Mouse (Mus musculus) liver, embryonic 16.5 days (tissue): ENCODE measurements around the gene Gm11096. TPM values are rescaled to one million over a fixed set of nuclear protein-coding genes. Genes with fewer than 3 reads are reported as not detected.

Experiments used
- ATAC-seq: fragments of 200-750 bp; cut with Nextera tagmentation; 2 replicates; pipeline ENCODE4 v1.8.0; 2017; ENCODE audit warnings: low read depth, mild to moderate bottlenecking, moderate number of reproducible peaks, moderate library complexity
- H3K27ac ChIP-seq: fragments of 300-500 bp; sonication (generic); 2 replicates; pipeline ENCODE4 v1.5.1; 2014; ENCODE audit warnings: mild to moderate bottlenecking, low read length
- H3K27me3 ChIP-seq: fragments of 300-500 bp; sonication (generic); 2 replicates; pipeline ENCODE4 v1.6.1; 2014; ENCODE audit warnings: low read depth, low read length, mixed read lengths; ENCODE audit not compliant: control insufficient read depth, insufficient read depth
- H3K36me3 ChIP-seq: fragments of 300-500 bp; sonication (generic); 2 replicates; pipeline ENCODE4 v1.6.1; 2014; ENCODE audit warnings: mild to moderate bottlenecking; ENCODE audit not compliant: control insufficient read depth, insufficient read depth
- H3K4me1 ChIP-seq: fragments of 300-500 bp; sonication (generic); 2 replicates; pipeline ENCODE4 v1.6.1; 2014; ENCODE audit warnings: low read depth, low read length, mixed read lengths; ENCODE audit not compliant: control insufficient read depth
- H3K4me2 ChIP-seq: fragments of 300-500 bp; sonication (generic); 2 replicates; pipeline ENCODE4 v1.6.1; 2014; ENCODE audit warnings: low read depth, low read length, mixed read lengths
- H3K4me3 ChIP-seq: fragments of 300-500 bp; sonication (generic); 2 replicates; pipeline ENCODE4 v1.5.1; 2014; ENCODE audit warnings: low read depth, mild to moderate bottlenecking, low read length
- H3K9ac ChIP-seq: fragments of 300-500 bp; sonication (generic); 2 replicates; pipeline ENCODE4 v1.6.1; 2014; ENCODE audit warnings: low read depth, low read length
- H3K9me3 ChIP-seq: fragments of 300-500 bp; sonication (generic); replicated peaks from 2 replicates; pipeline ENCODE4 v1.6.1; 2016; ENCODE audit warnings: low read length; ENCODE audit not compliant: control insufficient read depth
- WGBS: fragments of 180-500 bp; shearing (Covaris S2); extraction: QIAGEN DNeasy Blood & Tissue Kit; methylation state at CpG from one replicate; pipeline ENCODE4 v1.1.7; 2014; ENCODE audit not compliant: insufficient replicate concordance; 5-methylcytosine and 5-hydroxymethylcytosine counted together
- polyA plus RNA-seq: library from polyadenylated mRNA; unstranded; fragments of >200 nt; fragmentation: Nextera tagmentation; extraction: Ambion mirVana; gene quantifications from 2 replicates; pipeline ENCODE4 v1.2.1, GENCODE M21; 2015

The Gm11096 gene
- polyA plus RNA-seq: not detected in 2 replicates

- Histone ChIP-seq H3K4me3 (no peak within 1 kb of the TSS), H3K27me3 (no peaks in the 10 kb centered on the region), H3K36me3 (no peaks in the 10 kb centered on the region), H3K9ac (no peak within 1 kb of the TSS), H3K4me1 (no peaks in the 10 kb centered on the region), H3K4me2 (no peak within 1 kb of the TSS), H3K27ac (no peak within 1 kb of the TSS), H3K9me3 (no peaks in the 10 kb centered on the region)
- no peak for ATAC-seq
These were observed at the start of gene Gm11096 for GRCm38 (mm10) chr17:81441463-81441862. Gene Gm11096, plus strand, starts transcription at chr17:81441763.

- Histone ChIP-seq H3K4me2 (no peak overlapping the region), H3K9me3 (no peaks in the 10 kb centered on the region), H3K9ac (no peak overlapping the region), H3K4me3 (no peak overlapping the region), H3K4me1 (no peaks in the 10 kb centered on the region), H3K27me3 (no peaks in the 10 kb centered on the region), H3K27ac (no peak overlapping the region), H3K36me3 (no peaks in the 10 kb centered on the region)
- WGBS: 46% methylated on average over 4 of the region's 4 CpGs
- no peak for ATAC-seq
These were observed 48.5 kb upstream of the Gm11096 start for GRCm38 (mm10) chr17:81393040-81393439.

GRCm38 (mm10) chr17:81394124-81394523 is 47.4 kb upstream of the Gm11096 start:
- Histone ChIP-seq H3K4me2 (no peak overlapping the region), H3K9ac (no peak overlapping the region), H3K4me3 (no peak overlapping the region), H3K27ac (no peak overlapping the region), H3K9me3 (no peaks in the 10 kb centered on the region), H3K36me3 (no peaks in the 10 kb centered on the region), H3K27me3 (no peaks in the 10 kb centered on the region), H3K4me1 (no peaks in the 10 kb centered on the region)
- no peak for ATAC-seq
- WGBS: 54% methylated on average over 2 of the region's 2 CpGs

GRCm38 (mm10) chr17:81397434-81397833 is 44.1 kb upstream of the Gm11096 start:
- H3K4me2 ChIP-seq: no peak overlapping the region
- no peaks in the 10 kb centered on the region for H3K27me3 ChIP-seq
- no peaks in the 10 kb centered on the region for H3K9me3 ChIP-seq
- H3K36me3 ChIP-seq: no peaks in the 10 kb centered on the region
- H3K4me1 ChIP-seq: no peaks in the 10 kb centered on the region
- no peak overlapping the region for H3K4me3 ChIP-seq
- no peak overlapping the region for H3K9ac ChIP-seq
- H3K27ac ChIP-seq: no peak overlapping the region
- ATAC-seq: no peak
- WGBS: 57% methylated on average over 1 of the region's 1 CpGs

GRCm38 (mm10) chr17:81400377-81400776 is 41.2 kb upstream of the Gm11096 start:
- no peaks in the 10 kb centered on the region for H3K9me3 ChIP-seq
- H3K4me2 ChIP-seq: no peak overlapping the region
- no peak overlapping the region for H3K9ac ChIP-seq
- 55% methylated on average over 5 of the region's 5 CpGs for whole genome bisulfite sequencing
- H3K4me1 ChIP-seq: no peaks in the 10 kb centered on the region
- no peak overlapping the region for H3K4me3 ChIP-seq
- no peaks in the 10 kb centered on the region for H3K36me3 ChIP-seq
- H3K27ac ChIP-seq: no peak overlapping the region
- H3K27me3 ChIP-seq: no peaks in the 10 kb centered on the region
- ATAC-seq: no peak

- no peak overlapping the region for H3K4me3 ChIP-seq
- no peak overlapping the region for H3K27ac ChIP-seq
- no peak overlapping the region for H3K9ac ChIP-seq
- no peaks in the 10 kb centered on the region for H3K36me3 ChIP-seq
- no peaks in the 10 kb centered on the region for H3K4me1 ChIP-seq
- ATAC-seq: no peak
- H3K9me3 ChIP-seq: no peaks in the 10 kb centered on the region
- no peaks in the 10 kb centered on the region for H3K27me3 ChIP-seq
- no peak overlapping the region for H3K4me2 ChIP-seq
- 56% methylated on average over 2 of the region's 2 CpGs for WGBS
These were observed 38.9 kb upstream of the Gm11096 start for GRCm38 (mm10) chr17:81402636-81403035.

- no peak overlapping the region for H3K27ac ChIP-seq
- ATAC-seq: no peak
- no peak overlapping the region for H3K4me3 ChIP-seq
- H3K36me3 ChIP-seq: no peaks in the 10 kb centered on the region
- H3K27me3 ChIP-seq: no peaks in the 10 kb centered on the region
- no peak overlapping the region for H3K9ac ChIP-seq
- no peaks in the 10 kb centered on the region for H3K4me1 ChIP-seq
- 61% methylated on average over 4 of the region's 4 CpGs for WGBS
- no peaks in the 10 kb centered on the region for H3K9me3 ChIP-seq
- no peak overlapping the region for H3K4me2 ChIP-seq
These were observed 38.4 kb upstream of the Gm11096 start for GRCm38 (mm10) chr17:81403121-81403520.

GRCm38 (mm10) chr17:81404225-81404624 is 37.3 kb upstream of the Gm11096 start:
- H3K27me3 ChIP-seq: no peaks in the 10 kb centered on the region
- no peak overlapping the region for H3K9ac ChIP-seq
- H3K9me3 ChIP-seq: no peaks in the 10 kb centered on the region
- no peaks in the 10 kb centered on the region for H3K36me3 ChIP-seq
- H3K4me3 ChIP-seq: no peak overlapping the region
- no peaks in the 10 kb centered on the region for H3K4me1 ChIP-seq
- WGBS: 59% methylated on average over 4 of the region's 4 CpGs
- no peak overlapping the region for H3K27ac ChIP-seq
- H3K4me2 ChIP-seq: no peak overlapping the region
- ATAC-seq: no peak

- ATAC-seq: no peak
- WGBS: 71% methylated on average over 4 of the region's 4 CpGs
- Histone ChIP-seq H3K27me3 (no peaks in the 10 kb centered on the region), H3K4me3 (no peak overlapping the region), H3K9me3 (no peaks in the 10 kb centered on the region), H3K27ac (no peak overlapping the region), H3K4me2 (no peak overlapping the region), H3K9ac (no peak overlapping the region), H3K36me3 (no peaks in the 10 kb centered on the region), H3K4me1 (no peaks in the 10 kb centered on the region)
These were observed 28.8 kb upstream of the Gm11096 start for GRCm38 (mm10) chr17:81412736-81413135.
